Mouse (Mus musculus) cerebellum, adult 2 months (tissue): Measurements from ENCODE around the gene Aoah.

Experiments used
- CTCF ChIP-seq: fragments of 200-500 bp; IDR thresholded peaks from 2 replicates; pipeline ENCODE4 v1.5.1; 2011; ENCODE audit warnings: low read depth, mild to moderate bottlenecking, control low read depth, low read length, moderate library complexity, borderline replicate concordance; ENCODE audit not compliant: insufficient read depth
- POLR2A ChIP-seq: fragments of 200-500 bp; IDR thresholded peaks from 2 replicates; pipeline ENCODE4 v1.6.1; 2011; ENCODE audit warnings: low read length, control low read depth, borderline replicate concordance; ENCODE audit not compliant: insufficient read depth

- TF ChIP-seq CTCF (no peak), POLR2A (no peak)
Observed at GRCm38 (mm10) chr13:21013659-21014058, 219.7 kb downstream of the Aoah start.
